Mouse (Mus musculus) heart, embryonic 11.5 days (tissue): ENCODE measurements around the gene Zfp354b. TPM values are rescaled to one million over a fixed set of nuclear protein-coding genes. Genes with fewer than 3 reads are reported as not detected.

Experiments
- ATAC-seq: fragments of 200-750 bp; cut with Nextera tagmentation; replicated peaks from 2 replicates; pipeline ENCODE4 v1.8.0; 2017; ENCODE audit warnings: moderate library complexity; ENCODE audit not compliant: insufficient number of reproducible peaks, low FRiP score, low TSS enrichment
- H3K27ac ChIP-seq: fragments of 300-500 bp; sonication (generic); 2 replicates; pipeline ENCODE4 v1.5.1; 2014; ENCODE audit warnings: mild to moderate bottlenecking, low read depth, low read length
- H3K27me3 ChIP-seq: fragments of 300-500 bp; sonication (generic); 2 replicates; pipeline ENCODE4 v1.6.1; 2014; ENCODE audit warnings: mild to moderate bottlenecking, low read length, mixed read lengths; ENCODE audit not compliant: control insufficient read depth, insufficient read depth
- H3K36me3 ChIP-seq: fragments of 300-500 bp; sonication (generic); 2 replicates; pipeline ENCODE4 v1.6.1; 2014; ENCODE audit warnings: mild to moderate bottlenecking, low read length, moderate library complexity, mixed read lengths; ENCODE audit not compliant: control insufficient read depth, insufficient read depth
- H3K4me1 ChIP-seq: fragments of 300-500 bp; sonication (generic); 2 replicates; pipeline ENCODE4 v1.6.1; 2014; ENCODE audit warnings: low read length; ENCODE audit not compliant: control insufficient read depth, insufficient read depth
- H3K4me2 ChIP-seq: fragments of 300-500 bp; sonication (generic); 2 replicates; pipeline ENCODE4 v1.6.1; 2014; ENCODE audit warnings: mild to moderate bottlenecking, moderate library complexity
- H3K4me3 ChIP-seq: fragments of 300-500 bp; sonication (generic); 2 replicates; pipeline ENCODE4 v1.5.1; 2014; ENCODE audit warnings: low read depth, low read length
- H3K9ac ChIP-seq: fragments of 300-500 bp; sonication (generic); 2 replicates; pipeline ENCODE4 v1.6.1; 2014; ENCODE audit warnings: mild to moderate bottlenecking, low read depth, low read length, moderate library complexity
- H3K9me3 ChIP-seq: fragments of 300-500 bp; sonication (generic); replicated peaks from 2 replicates; pipeline ENCODE4 v1.6.1; 2016; ENCODE audit warnings: low read length; ENCODE audit not compliant: control insufficient read depth
- WGBS: fragments of 180-500 bp; shearing (Covaris S2); extraction: QIAGEN DNeasy Blood & Tissue Kit; methylation state at CpG from one replicate; pipeline ENCODE4 v1.1.7; 2014; ENCODE audit not compliant: insufficient replicate concordance; 5-methylcytosine and 5-hydroxymethylcytosine counted together
- polyA plus RNA-seq: library from polyadenylated mRNA; unstranded; fragments of >200 nt; fragmentation: Nextera tagmentation; extraction: Ambion mirVana; gene quantifications from 2 replicates; pipeline ENCODE4 v1.2.1, GENCODE M21; 2014

The Zfp354b gene
- 0.30 and 0.82 TPM in 2 replicates for polyA plus RNA-seq

DNA sequence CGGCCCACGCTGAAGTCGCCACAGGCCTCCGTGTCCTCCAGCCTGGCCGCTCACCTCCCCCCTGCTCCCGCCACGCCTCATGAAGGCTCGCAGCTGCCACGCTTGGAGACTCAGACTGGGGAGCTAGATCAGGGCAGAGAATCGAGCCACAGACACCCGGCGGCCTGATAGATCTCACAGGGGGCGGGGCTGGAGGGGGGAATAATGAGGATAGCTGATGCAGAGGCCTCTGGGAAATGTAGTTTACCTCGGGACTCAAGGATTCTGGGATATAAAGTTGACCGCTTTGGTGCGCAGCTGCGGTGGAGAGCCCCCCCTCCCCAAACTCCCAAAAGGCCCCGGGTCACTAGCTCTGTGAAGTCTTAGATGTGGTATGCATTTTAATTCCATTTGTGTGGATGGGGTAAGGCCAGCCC, at the start of gene Zfp354b:
TSS of gene Zfp354b (minus strand) at position 183 of the 416 bp plus-strand sequence.
- peak; percentile 88; the same call in 1 of the 2 replicates for ATAC-seq
- WGBS: under 1% methylated on average over 18 of the region's 18 CpGs

DNA sequence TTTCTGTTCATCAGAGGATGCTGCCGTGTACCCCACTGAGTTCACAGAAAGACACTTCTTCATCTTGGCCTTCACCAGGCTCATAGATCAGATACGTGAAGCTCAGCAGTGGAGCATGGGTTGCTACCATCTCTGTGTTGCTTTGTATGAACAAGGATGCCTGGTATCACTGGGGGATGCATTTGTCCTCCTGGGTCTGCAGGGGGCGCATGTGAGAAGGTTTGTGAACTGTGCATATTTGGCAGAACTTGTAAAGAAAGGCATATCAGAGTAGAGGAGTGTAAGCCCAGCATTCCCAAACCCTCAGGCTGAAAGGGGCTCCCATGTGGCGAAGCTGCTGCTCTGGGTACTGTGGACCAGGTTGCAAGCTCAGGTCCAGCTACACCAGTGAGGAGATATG, 45.8 kb upstream of the Zfp354b start:
- Histone ChIP-seq H3K4me2 (no peak overlapping the region), H3K4me3 (no peak overlapping the region), H3K4me1 (no peaks in the 10 kb centered on the region), H3K27me3 (peaks cover 9% of the 10 kb centered on the region; the same call in 1 of the 2 replicates), H3K27ac (no peak overlapping the region), H3K9ac (no peak overlapping the region), H3K36me3 (no peaks in the 10 kb centered on the region), H3K9me3 (no peaks in the 10 kb centered on the region)
- ATAC-seq: no peak
- 64% methylated on average over 4 of the region's 4 CpGs for WGBS

More for the DNA sequence above, at the start of gene Zfp354b:
- Histone ChIP-seq H3K4me2 (peak within 1 kb of the TSS; percentile 94), H3K36me3 (no peaks in the 10 kb centered on the region), H3K4me1 (no peaks in the 10 kb centered on the region), H3K9me3 (no peaks in the 10 kb centered on the region), H3K27ac (no peak within 1 kb of the TSS), H3K4me3 (peak within 1 kb of the TSS; percentile 72), H3K9ac (peak within 1 kb of the TSS; percentile 79), H3K27me3 (0 out of 2 replicates have a peak, but pooled peaks cover 2% of the 10 kb centered on the region)

DNA sequence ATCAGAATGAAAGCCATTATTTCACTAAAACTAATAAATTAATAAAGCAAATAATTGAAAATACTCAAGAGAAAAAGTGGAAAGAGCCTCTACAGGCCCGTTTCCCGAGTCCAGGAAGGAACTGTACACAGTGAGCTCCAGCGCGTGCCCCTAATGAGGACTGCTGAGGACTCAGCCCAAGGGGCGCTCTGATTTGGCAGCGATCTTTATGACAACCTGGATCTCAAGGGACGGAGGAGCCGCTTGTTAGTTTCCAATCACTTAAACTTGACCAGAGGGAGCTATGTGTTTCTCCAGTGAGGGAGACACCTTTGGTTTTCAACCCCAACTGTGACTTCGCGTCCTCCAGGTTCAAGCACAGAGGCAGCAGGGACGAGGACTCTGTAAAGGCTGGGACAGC, 34.8 kb upstream of the Zfp354b start, which contains the start of gene Olfr1378:
TSS of gene Olfr1378 (plus strand) at position 301 of the 400 bp plus-strand sequence.
- no peak within 1 kb of the TSS for H3K4me3 ChIP-seq
- no peaks in the 10 kb centered on the region for H3K36me3 ChIP-seq
- H3K4me1 ChIP-seq: no peaks in the 10 kb centered on the region
- H3K9ac ChIP-seq: no peak within 1 kb of the TSS
- H3K4me2 ChIP-seq: no peak within 1 kb of the TSS
- WGBS: 85% methylated on average over 11 of the region's 11 CpGs
- H3K27me3 ChIP-seq: 0 out of 2 replicates have a peak, but pooled peaks cover 2% of the 10 kb centered on the region
- H3K9me3 ChIP-seq: no peaks in the 10 kb centered on the region
- H3K27ac ChIP-seq: no peak within 1 kb of the TSS
- ATAC-seq: no peak

DNA sequence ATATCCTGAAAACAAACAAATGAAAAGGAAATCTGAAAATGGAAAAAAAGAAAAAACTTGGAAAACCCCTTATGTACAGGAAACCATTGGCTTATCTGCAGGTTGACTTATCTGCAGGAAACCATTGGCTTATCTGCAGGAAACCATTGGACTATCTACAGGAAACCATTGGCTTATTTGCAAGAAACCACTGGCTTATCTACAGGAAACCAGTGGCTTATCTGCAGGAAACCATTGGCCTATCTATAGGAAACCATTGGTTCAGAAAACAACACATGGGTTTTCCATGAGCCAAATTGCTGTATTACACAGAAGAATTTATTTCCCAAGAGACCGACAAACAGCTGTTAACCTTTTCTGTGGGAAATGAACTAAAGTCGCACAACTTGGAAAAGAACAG, 33.5 kb upstream of the Zfp354b start:
- no peaks in the 10 kb centered on the region for H3K4me1 ChIP-seq
- no peak overlapping the region for H3K27ac ChIP-seq
- no peak for ATAC-seq
- WGBS: 68% methylated on average over 2 of the region's 2 CpGs
- 0 out of 2 replicates have a peak, but pooled peaks cover 2% of the 10 kb centered on the region for H3K27me3 ChIP-seq
- no peaks in the 10 kb centered on the region for H3K36me3 ChIP-seq
- no peak overlapping the region for H3K4me2 ChIP-seq
- no peaks in the 10 kb centered on the region for H3K9me3 ChIP-seq
- no peak overlapping the region for H3K4me3 ChIP-seq
- no peak overlapping the region for H3K9ac ChIP-seq

- ATAC-seq: no peak
- WGBS: 69% methylated on average over 6 of the region's 6 CpGs
- Histone ChIP-seq H3K4me1 (no peaks in the 10 kb centered on the region), H3K27ac (no peak within 1 kb of the TSS), H3K27me3 (peaks cover 2% of the 10 kb centered on the region), H3K4me2 (no peak within 1 kb of the TSS), H3K4me3 (no peak within 1 kb of the TSS), H3K9ac (no peak within 1 kb of the TSS), H3K36me3 (no peaks in the 10 kb centered on the region), H3K9me3 (no peaks in the 10 kb centered on the region)
These were observed 22.2 kb upstream of the Zfp354b start, which contains the start of gene Prop1 for GRCm38 (mm10) chr11:50953665-50954064. Gene Prop1, minus strand, starts transcription at chr11:50953765.

DNA sequence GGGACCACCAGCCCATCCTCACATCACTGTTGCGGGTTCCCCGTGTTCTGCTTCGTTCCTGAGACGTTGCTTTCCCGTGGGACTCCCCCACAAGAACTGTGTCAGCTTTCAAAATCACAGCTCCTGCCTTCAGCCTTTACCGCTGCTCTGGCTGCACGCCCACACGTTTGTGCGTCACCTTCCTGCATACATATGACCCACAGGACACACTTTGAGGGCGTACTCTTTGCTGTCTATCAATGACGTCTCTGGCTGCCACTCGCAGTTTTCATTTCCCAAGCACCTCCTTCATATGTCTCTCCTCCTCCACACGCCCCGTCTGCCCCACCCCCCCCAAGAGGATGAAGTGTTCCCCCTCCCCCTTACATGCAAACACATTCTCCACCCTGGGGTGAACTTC, 20.9 kb upstream of the Zfp354b start:
- no peak for ATAC-seq
- H3K27me3 ChIP-seq: peaks cover 2% of the 10 kb centered on the region
- no peaks in the 10 kb centered on the region for H3K9me3 ChIP-seq
- H3K4me1 ChIP-seq: no peaks in the 10 kb centered on the region
- H3K36me3 ChIP-seq: no peaks in the 10 kb centered on the region
- no peak overlapping the region for H3K27ac ChIP-seq
- no peak overlapping the region for H3K4me2 ChIP-seq
- 60% methylated on average over 14 of the region's 14 CpGs for WGBS
- H3K9ac ChIP-seq: no peak overlapping the region
- no peak overlapping the region for H3K4me3 ChIP-seq

GRCm38 (mm10) chr11:50943506-50943905, 12.1 kb upstream of the Zfp354b start, which contains the start of gene 4933414I15Rik:
Gene 4933414I15Rik, minus strand, starts transcription at chr11:50943765.
- Histone ChIP-seq H3K9me3 (no peaks in the 10 kb centered on the region), H3K27me3 (0 out of 2 replicates have a peak, but pooled peaks cover 7% of the 10 kb centered on the region), H3K4me2 (no peak within 1 kb of the TSS), H3K4me3 (no peak within 1 kb of the TSS), H3K9ac (no peak within 1 kb of the TSS), H3K27ac (no peak within 1 kb of the TSS), H3K4me1 (no peaks in the 10 kb centered on the region), H3K36me3 (no peaks in the 10 kb centered on the region)
- WGBS: 65% methylated on average over 14 of the region's 14 CpGs
- no peak for ATAC-seq

DNA sequence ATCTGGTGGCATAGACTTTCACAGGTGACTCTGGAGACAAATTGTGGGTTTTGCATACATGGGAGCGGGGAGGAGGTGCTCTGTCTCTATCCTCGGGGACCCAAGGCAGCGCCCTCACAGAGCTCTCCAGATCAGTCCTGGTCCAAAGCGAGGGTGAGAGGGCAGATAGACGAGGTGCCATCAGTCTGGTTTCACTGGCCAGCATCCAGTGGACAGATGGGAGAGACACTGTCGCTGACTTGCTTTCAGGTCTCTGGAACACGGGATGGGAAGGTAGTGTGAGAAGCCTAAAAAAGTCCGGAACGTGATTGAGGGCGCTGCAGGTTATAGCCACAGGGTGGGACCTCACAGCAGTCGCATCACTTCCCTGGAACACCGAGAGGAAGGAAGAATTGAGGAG, 11.0 kb upstream of the Zfp354b start:
- Histone ChIP-seq H3K27ac (no peak overlapping the region), H3K4me3 (no peak overlapping the region), H3K27me3 (0 out of 2 replicates have a peak, but pooled peaks cover 7% of the 10 kb centered on the region), H3K9me3 (no peaks in the 10 kb centered on the region), H3K4me1 (no peaks in the 10 kb centered on the region), H3K36me3 (no peaks in the 10 kb centered on the region), H3K4me2 (no peak overlapping the region), H3K9ac (no peak overlapping the region)
- WGBS: 63% methylated on average over 12 of the region's 12 CpGs
- ATAC-seq: no peak
